Mouse (Mus musculus) embryonic facial prominence, embryonic 11.5 days (tissue): ENCODE measurements at regions not wholly inside any gene's neighbourhood (a gene's known extent, or its start where the extent isn't known, plus 50 kb on each side); places are given as distances from the start of the nearest gene placed in this dataset.

ENCODE experiments used
- ATAC-seq: fragments of 200-750 bp; cut with Nextera tagmentation; replicated peaks from 2 replicates; pipeline ENCODE4 v1.8.0; 2017; ENCODE audit warnings: low read depth; ENCODE audit not compliant: insufficient number of reproducible peaks, low FRiP score, low TSS enrichment
- DNase-seq: peaks from one replicate; pipeline ENCODE4 v3.0.0-alpha.2; 2015; ENCODE audit warnings: low spot score
- H3K27ac ChIP-seq: fragments of 300-500 bp; sonication (generic); replicated peaks from 2 replicates; pipeline ENCODE4 v1.5.1; 2014; ENCODE audit warnings: mild to moderate bottlenecking, low read depth, low read length, control low read depth
- H3K27me3 ChIP-seq: fragments of 300-500 bp; sonication (generic); 2 replicates; pipeline ENCODE4 v1.6.1; 2014; ENCODE audit warnings: mild to moderate bottlenecking, low read length, moderate library complexity, mixed read lengths; ENCODE audit not compliant: control insufficient read depth, insufficient read depth
- H3K36me3 ChIP-seq: fragments of 300-500 bp; sonication (generic); replicated peaks from 2 replicates; pipeline ENCODE4 v1.6.1; 2014; ENCODE audit warnings: low read depth, mild to moderate bottlenecking, low read length, moderate library complexity, mixed read lengths; ENCODE audit not compliant: control insufficient read depth, insufficient read depth
- H3K4me1 ChIP-seq: fragments of 300-500 bp; sonication (generic); 2 replicates; pipeline ENCODE4 v1.6.1; 2014; ENCODE audit warnings: low read length, mixed read lengths; ENCODE audit not compliant: control insufficient read depth, insufficient read depth
- H3K4me2 ChIP-seq: fragments of 300-500 bp; sonication (generic); 2 replicates; pipeline ENCODE4 v1.6.1; 2014; ENCODE audit warnings: low read depth, mild to moderate bottlenecking, control low read depth, low read length, moderate library complexity
- H3K4me3 ChIP-seq: fragments of 300-500 bp; sonication (generic); 2 replicates; pipeline ENCODE4 v1.5.1; 2014; ENCODE audit warnings: low read depth, low read length, control low read depth
- H3K9ac ChIP-seq: fragments of 300-500 bp; sonication (generic); replicated peaks from 2 replicates; pipeline ENCODE4 v1.6.1; 2014; ENCODE audit warnings: mild to moderate bottlenecking, control low read depth, low read length
- H3K9me3 ChIP-seq: fragments of 300-500 bp; sonication (generic); replicated peaks from 2 replicates; pipeline ENCODE4 v1.6.1; 2016; ENCODE audit warnings: mild to moderate bottlenecking, low read length, inconsistent platforms, mixed read lengths; ENCODE audit not compliant: control insufficient read depth
- WGBS: fragments of 180-500 bp; shearing (Covaris S2); extraction: QIAGEN DNeasy Blood & Tissue Kit; methylation state at CpG from one replicate; pipeline ENCODE4 v1.1.7; 2014; 5-methylcytosine and 5-hydroxymethylcytosine counted together

GRCm38 (mm10) chr16:71622664-71623063 is 685.4 kb upstream of the Robo1 start:
- H3K27ac ChIP-seq: no peak overlapping the region
- H3K9me3 ChIP-seq: no peaks in the 10 kb centered on the region
- 90% methylated on average over 8 of the region's 8 CpGs for WGBS
- ATAC-seq: no peak
- H3K27me3 ChIP-seq: no peaks in the 10 kb centered on the region
- no peak for DNase-seq
- H3K4me1 ChIP-seq: no peaks in the 10 kb centered on the region
- no peak overlapping the region for H3K4me3 ChIP-seq
- H3K36me3 ChIP-seq: no peaks in the 10 kb centered on the region
- no peak overlapping the region for H3K9ac ChIP-seq
- no peak overlapping the region for H3K4me2 ChIP-seq

GRCm38 (mm10) chr16:71640361-71640760 is 667.7 kb upstream of the Robo1 start:
- no peaks in the 10 kb centered on the region for H3K27me3 ChIP-seq
- no peak overlapping the region for H3K4me3 ChIP-seq
- no peak for ATAC-seq
- H3K36me3 ChIP-seq: no peaks in the 10 kb centered on the region
- no peak overlapping the region for H3K9ac ChIP-seq
- WGBS: 88% methylated on average over 2 of the region's 2 CpGs
- no peak overlapping the region for H3K27ac ChIP-seq
- H3K4me1 ChIP-seq: no peaks in the 10 kb centered on the region
- no peak overlapping the region for H3K4me2 ChIP-seq
- no peak for DNase-seq
- no peaks in the 10 kb centered on the region for H3K9me3 ChIP-seq

- Histone ChIP-seq H3K27ac (no peak overlapping the region), H3K9ac (no peak overlapping the region), H3K27me3 (no peaks in the 10 kb centered on the region), H3K4me2 (no peak overlapping the region), H3K4me1 (no peaks in the 10 kb centered on the region), H3K4me3 (no peak overlapping the region), H3K9me3 (no peaks in the 10 kb centered on the region), H3K36me3 (no peaks in the 10 kb centered on the region)
- DNase-seq: no peak
- ATAC-seq: no peak
- 66% methylated on average over 6 of the region's 6 CpGs for WGBS
These were observed 664.9 kb upstream of the Robo1 start for GRCm38 (mm10) chr16:71643223-71643622.

GRCm38 (mm10) chr16:71678075-71678701 is 629.9 kb upstream of the Robo1 start:
- peak; percentile 83 for DNase-seq

GRCm38 (mm10) chr16:71693464-71693863 is 614.6 kb upstream of the Robo1 start:
- Histone ChIP-seq H3K4me1 (no peaks in the 10 kb centered on the region), H3K4me3 (no peak overlapping the region), H3K27me3 (no peaks in the 10 kb centered on the region), H3K4me2 (no peak overlapping the region), H3K9me3 (no peaks in the 10 kb centered on the region), H3K9ac (no peak overlapping the region), H3K27ac (no peak overlapping the region), H3K36me3 (no peaks in the 10 kb centered on the region)
- WGBS: 26% methylated on average over 4 of the region's 4 CpGs
- no peak for DNase-seq
- ATAC-seq: no peak

More at GRCm38 (mm10) chr16:71678075-71678701, 629.9 kb upstream of the Robo1 start:
- H3K4me3 ChIP-seq: no peak overlapping the region
- no peaks in the 10 kb centered on the region for H3K9me3 ChIP-seq
- no peak overlapping the region for H3K27ac ChIP-seq
- H3K4me2 ChIP-seq: no peak overlapping the region
- no peaks in the 10 kb centered on the region for H3K27me3 ChIP-seq
- H3K36me3 ChIP-seq: no peaks in the 10 kb centered on the region
- 6% methylated on average over 2 of the region's 2 CpGs for WGBS
- ATAC-seq: no peak
- H3K9ac ChIP-seq: no peak overlapping the region
- no peaks in the 10 kb centered on the region for H3K4me1 ChIP-seq

GRCm38 (mm10) chr16:71705846-71706245 is 602.3 kb upstream of the Robo1 start:
- no peak overlapping the region for H3K27ac ChIP-seq
- H3K9me3 ChIP-seq: no peaks in the 10 kb centered on the region
- DNase-seq: no peak
- H3K36me3 ChIP-seq: no peaks in the 10 kb centered on the region
- H3K4me3 ChIP-seq: no peak overlapping the region
- no peak for ATAC-seq
- H3K9ac ChIP-seq: no peak overlapping the region
- H3K4me1 ChIP-seq: no peaks in the 10 kb centered on the region
- no peaks in the 10 kb centered on the region for H3K27me3 ChIP-seq
- H3K4me2 ChIP-seq: no peak overlapping the region

- Histone ChIP-seq H3K27me3 (no peaks in the 10 kb centered on the region), H3K4me1 (no peaks in the 10 kb centered on the region), H3K4me3 (no peak overlapping the region), H3K9me3 (no peaks in the 10 kb centered on the region), H3K36me3 (no peaks in the 10 kb centered on the region), H3K27ac (no peak overlapping the region), H3K4me2 (no peak overlapping the region), H3K9ac (no peak overlapping the region)
- no peak for ATAC-seq
- no peak for DNase-seq
- 85% methylated on average over 3 of the region's 3 CpGs for WGBS
These were observed 598.4 kb upstream of the Robo1 start for GRCm38 (mm10) chr16:71709684-71710083.

- no peaks in the 10 kb centered on the region for H3K9me3 ChIP-seq
- no peak for DNase-seq
- no peaks in the 10 kb centered on the region for H3K4me1 ChIP-seq
- H3K27me3 ChIP-seq: no peaks in the 10 kb centered on the region
- 79% methylated on average over 2 of the region's 2 CpGs for WGBS
- ATAC-seq: no peak
- H3K27ac ChIP-seq: no peak overlapping the region
- no peaks in the 10 kb centered on the region for H3K36me3 ChIP-seq
- no peak overlapping the region for H3K9ac ChIP-seq
- H3K4me2 ChIP-seq: no peak overlapping the region
- H3K4me3 ChIP-seq: no peak overlapping the region
These were observed 596.2 kb upstream of the Robo1 start for GRCm38 (mm10) chr16:71711879-71712278.
